Mouse (Mus musculus): ENCODE measurements around the gene Dand5.

Gene Dand5

DNA sequence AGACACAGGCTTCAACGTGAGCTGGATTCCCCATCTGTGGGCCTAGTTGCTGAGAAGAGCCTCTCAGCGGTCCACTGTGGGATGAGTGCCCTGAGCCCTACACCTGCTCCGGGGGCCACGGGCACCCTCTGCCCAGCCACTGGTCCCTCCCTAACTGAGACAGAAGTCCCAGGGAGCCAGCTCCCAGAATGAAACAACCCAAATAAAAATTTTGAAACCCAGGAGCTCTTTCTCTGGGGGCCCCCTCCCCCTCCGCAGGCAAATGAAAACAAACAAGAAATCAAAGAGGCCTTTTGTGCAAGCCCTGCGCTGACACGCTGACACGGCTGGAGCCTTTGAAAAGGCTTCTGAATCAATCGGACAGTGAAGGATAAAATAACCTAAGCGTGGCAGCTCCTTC is 57.0 kb downstream of the Dand5 start:
- Histone ChIP-seq H3K27me3 (ENCODE audit: control insufficient read depth, insufficient read depth, low read length, poor library complexity, severe bottlenecking) (no peaks in the 10 kb centered on the region), H3K36me3 (ENCODE audit: control insufficient read depth, insufficient read depth, low read length, poor library complexity, severe bottlenecking) (no peaks in the 10 kb centered on the region)
- DNase-seq (ENCODE audit: low read depth, low spot score), result no peak

Data from splenic B cell, adult 2 months (primary cell).